Mouse (Mus musculus): ENCODE measurements around the gene Olfr679.

DNA sequence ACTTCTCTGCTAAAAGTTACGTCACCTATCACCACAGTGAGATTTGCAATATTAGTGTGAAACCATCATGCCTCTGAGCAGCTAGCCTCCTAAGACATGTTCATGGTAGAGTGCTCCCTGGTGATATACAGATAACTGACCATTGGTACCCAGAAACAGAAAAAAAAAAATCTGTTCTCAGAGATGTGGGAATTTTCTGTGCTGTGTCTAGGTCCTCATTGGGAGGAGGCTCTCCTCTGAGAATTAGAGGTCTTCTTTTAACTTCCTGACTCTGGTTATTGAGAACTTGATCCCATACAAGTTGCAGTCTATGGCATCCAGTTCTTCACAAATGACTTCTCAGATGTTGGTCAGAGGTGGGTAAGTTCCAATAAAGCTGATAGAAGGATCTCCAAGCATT is 16.8 kb upstream of the Olfr679 start, which contains the start of gene Olfr678:
- TF ChIP-seq CTCF (IDR thresholded peaks at IDR 0.05; ENCODE audit: extremely low read depth, insufficient read length, insufficient replicate concordance, low read depth, low read length) (no peak), POLR2A (IDR thresholded peaks at IDR 0.05; ENCODE audit: low read depth, low read length) (no peak)

All from small intestine, adult 2 months (tissue).